Mouse (Mus musculus) olfactory bulb, adult 2 months (tissue): ENCODE results near the gene Ppm1l.

Source experiments
- CTCF ChIP-seq: fragments of 200-500 bp; IDR thresholded peaks from 2 replicates; pipeline ENCODE4 v1.5.1; 2012; ENCODE audit warnings: low read depth, mild to moderate bottlenecking, low read length, moderate library complexity; ENCODE audit not compliant: insufficient read depth
- POLR2A ChIP-seq: fragments of 200-500 bp; IDR thresholded peaks from 2 replicates; pipeline ENCODE4 v1.6.1; 2012; ENCODE audit warnings: mild to moderate bottlenecking, low read depth, low read length, moderate library complexity; ENCODE audit not compliant: insufficient read depth

GRCm38 (mm10) chr3:69446989-69447388 lies 130.3 kb downstream of the Ppm1l start:
- TF ChIP-seq POLR2A (no peak), CTCF (no peak)
